28 mouse cellular contexts compared by ENCODE assay signal in the genomic region with DNA sequence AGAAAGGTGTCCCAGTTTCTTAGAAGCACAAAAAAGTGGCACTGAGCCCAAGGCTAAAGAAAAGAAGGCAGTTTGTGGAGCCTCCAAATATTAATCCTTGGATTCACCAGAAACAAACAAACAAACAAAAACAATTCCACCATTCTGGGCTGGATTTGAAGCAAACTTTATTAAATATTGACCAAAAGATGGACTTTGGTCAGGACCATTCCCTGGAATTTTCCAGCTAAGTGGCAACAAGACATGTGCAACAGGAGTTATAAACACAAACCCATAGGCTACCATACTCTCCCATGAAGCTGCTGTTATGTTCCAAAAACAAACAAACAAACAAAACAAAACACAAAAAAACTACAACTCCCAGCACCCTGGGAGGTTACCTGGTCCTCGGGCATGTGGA.
"Had no signal": no experiment of that assay in that cellular context is flagged by ENCODE, and none has a peak within 500 bp of the region (broad histone marks: within the 10 kb centered on the region; RNA-seq: fewer than 3 reads in every experiment).

No protein-coding gene starts in this region.

- DNase-seq: cerebellum, adult 18-20 months; cerebellum, adult 2 months; cerebellum, adult 8-10 months; cerebellum, adult 9-10 months; cerebellum, adult 9-11 months; cerebellum, postnatal 10 days; cerebellum, postnatal 14 days; cerebellum, postnatal 25 days; cerebellum, postnatal 36 days; embryo, embryonic 11 days; forebrain, postnatal 0 days; gastrocnemius, adult 2 months; gastrocnemius, postnatal 10 days; gastrocnemius, postnatal 14 days; gastrocnemius, postnatal 25 days; gastrocnemius, postnatal 36 days; heart, adult 11 months had no signal

- H3K27me3 ChIP-seq: embryonic facial prominence, embryonic 12.5 days; embryonic facial prominence, embryonic 13.5 days; embryonic facial prominence, embryonic 15.5 days had no signal

- H3K27ac ChIP-seq: embryonic facial prominence, embryonic 10.5 days; embryonic facial prominence, embryonic 12.5 days; embryonic facial prominence, embryonic 13.5 days; embryonic facial prominence, embryonic 15.5 days; forebrain, embryonic 10.5 days; forebrain, embryonic 12.5 days; forebrain, embryonic 13.5 days; forebrain, embryonic 15.5 days; gastrocnemius, adult 2 months had no signal

- H3K4me3 ChIP-seq: embryonic facial prominence, embryonic 10.5 days; embryonic facial prominence, embryonic 12.5 days; embryonic facial prominence, embryonic 13.5 days; embryonic facial prominence, embryonic 15.5 days; erythroblast, embryonic 14.5 days; forebrain, embryonic 10.5 days; forebrain, embryonic 12.5 days; forebrain, embryonic 13.5 days; forebrain, embryonic 15.5 days; gastrocnemius, adult 2 months had no signal

- H3K9ac ChIP-seq: embryonic facial prominence, embryonic 12.5 days; embryonic facial prominence, embryonic 13.5 days; embryonic facial prominence, embryonic 15.5 days; forebrain, embryonic 12.5 days; forebrain, embryonic 13.5 days; forebrain, embryonic 15.5 days; forebrain, postnatal 0 days had no signal

- H3K36me3 ChIP-seq: embryonic facial prominence, embryonic 10.5 days; embryonic facial prominence, embryonic 12.5 days; embryonic facial prominence, embryonic 13.5 days; embryonic facial prominence, embryonic 15.5 days; forebrain, embryonic 10.5 days; forebrain, embryonic 12.5 days; forebrain, embryonic 15.5 days had no signal

- H3K4me2 ChIP-seq: embryonic facial prominence, embryonic 12.5 days; embryonic facial prominence, embryonic 13.5 days; embryonic facial prominence, embryonic 15.5 days; forebrain, embryonic 12.5 days; forebrain, embryonic 13.5 days; forebrain, embryonic 15.5 days had no signal

- H3K9me3 ChIP-seq: embryonic facial prominence, embryonic 10.5 days; embryonic facial prominence, embryonic 12.5 days; embryonic facial prominence, embryonic 13.5 days; embryonic facial prominence, embryonic 15.5 days; forebrain, embryonic 10.5 days; forebrain, embryonic 12.5 days; forebrain, embryonic 13.5 days; forebrain, embryonic 15.5 days had no signal

- ATAC-seq: forebrain, embryonic 13.5 days; forebrain, embryonic 14.5 days; forebrain, embryonic 15.5 days; forebrain, embryonic 16.5 days; forebrain, postnatal 0 days had no signal
